ENCODE assay signal across 12 mouse cellular contexts in genomic region chr5:115982671-115983373, GRCm38 (mm10). TPM values are rescaled to one million over a fixed set of nuclear protein-coding genes. Genes with fewer than 3 reads are reported as not detected.
DNase-seq lines count a peak whose midpoint lies in the region; TF ChIP-seq lines count a peak whose summit lies in the region.
"Had no signal": no experiment of that assay in that cellular context is flagged by ENCODE, and none has a peak within 500 bp of the region (broad histone marks: within the 10 kb centered on the region; RNA-seq: fewer than 3 reads in every experiment).

No protein-coding gene starts in this region.

- TF ChIP-seq CTCF in thymus, adult 2 months (IDR thresholded peaks at IDR 0.05; ENCODE audit: borderline replicate concordance, control insufficient read depth, extremely low read depth, insufficient read depth, low read length, poor library complexity): no peak

- no peak for TF ChIP-seq POLR2A in thymus, adult 2 months (IDR thresholded peaks at IDR 0.05; ENCODE audit: control insufficient read depth, extremely low read depth, insufficient read depth, low read length, poor library complexity)

- peak; percentile 49 to 68 for DNase-seq in cerebellum, postnatal 14 days
- DNase-seq in cerebellum, adult 11 months: no peak
- peak; percentile 22 for DNase-seq in ovary, postnatal 36 days (ENCODE audit: low spot score)
- no peak for DNase-seq in ovary, adult 18-20 months (ENCODE audit: low spot score)
- DNase-seq in cerebellum, postnatal 36 days: peak; percentile 34 to 41
- peak; percentile 63 for DNase-seq in large intestine, adult 2 months (ENCODE audit: low read depth, low spot score)
- no peak for DNase-seq in thymus, postnatal 25 days
- DNase-seq in thymus, adult 2 months: no peak
- DNase-seq: gastrocnemius, postnatal 36 days; liver, embryonic 13.5 days; right cerebral cortex, adult 18-20 months; thymus, postnatal 4 days had no signal

- H3K27ac ChIP-seq in thymus, adult 2 months (ENCODE audit: control insufficient read depth, insufficient read depth, low read length): no peak overlapping the region
- H3K27ac ChIP-seq: liver, embryonic 13.5 days had no signal

- H3K4me3 ChIP-seq in thymus, adult 2 months (ENCODE audit: control insufficient read depth, insufficient read depth, low read length): no peak overlapping the region
- H3K4me3 ChIP-seq: liver, embryonic 13.5 days had no signal

- no peaks in the 10 kb centered on the region for H3K27me3 ChIP-seq in thymus, adult 2 months (ENCODE audit: control insufficient read depth, insufficient read depth, low read length)
- H3K27me3 ChIP-seq: liver, embryonic 13.5 days had no signal

- WGBS in large intestine, adult 2 months: 34% methylated on average over 7 of the region's 7 CpGs
- 66% methylated on average over 7 of the region's 7 CpGs for WGBS in thymus, adult 2 months

- H3K4me1 ChIP-seq in thymus, adult 2 months (replicated peaks; ENCODE audit: control insufficient read depth, insufficient read depth, low read length): no peaks in the 10 kb centered on the region

- peaks cover 3% of the 10 kb centered on the region; the same call in 1 of the 2 replicates for H3K36me3 ChIP-seq in thymus, adult 2 months (ENCODE audit: control insufficient read depth, insufficient read depth, low read length)

RNA-seq across cellular contexts. Expression of gene Prkab1, which starts 41.5 kb away (rescaled TPM):
- polyA plus RNA-seq in large intestine, adult 2 months (2012; rRNA removed): 90.1 and 94.6 TPM in 2 replicates
- 102 and 109 TPM in 2 replicates for polyA plus RNA-seq in thymus, adult 2 months (2012; rRNA removed)

Comparison
In these comparisons a context has a peak if more than half of its experiments do, and no peak if none do; other contexts are left out.
1. DNase-seq: peak in cerebellum, postnatal 14 days (2 of 2), ovary, postnatal 36 days (single experiment), cerebellum, postnatal 36 days (2 of 2) and large intestine, adult 2 months (single experiment); none in cerebellum, adult 11 months (single experiment), ovary, adult 18-20 months (single experiment), thymus, postnatal 25 days (single experiment) and thymus, adult 2 months (single experiment).